Mouse (Mus musculus): ENCODE results near the gene Tdg. TPM values are rescaled to one million over a fixed set of nuclear protein-coding genes. Genes with fewer than 3 reads are reported as not detected.
A peak's percentile ranks its signal among the peaks of the same experiment; 100 is the strongest.

Gene Tdg
- polyA plus RNA-seq, 1 experiment = 137 TPM

DNA sequence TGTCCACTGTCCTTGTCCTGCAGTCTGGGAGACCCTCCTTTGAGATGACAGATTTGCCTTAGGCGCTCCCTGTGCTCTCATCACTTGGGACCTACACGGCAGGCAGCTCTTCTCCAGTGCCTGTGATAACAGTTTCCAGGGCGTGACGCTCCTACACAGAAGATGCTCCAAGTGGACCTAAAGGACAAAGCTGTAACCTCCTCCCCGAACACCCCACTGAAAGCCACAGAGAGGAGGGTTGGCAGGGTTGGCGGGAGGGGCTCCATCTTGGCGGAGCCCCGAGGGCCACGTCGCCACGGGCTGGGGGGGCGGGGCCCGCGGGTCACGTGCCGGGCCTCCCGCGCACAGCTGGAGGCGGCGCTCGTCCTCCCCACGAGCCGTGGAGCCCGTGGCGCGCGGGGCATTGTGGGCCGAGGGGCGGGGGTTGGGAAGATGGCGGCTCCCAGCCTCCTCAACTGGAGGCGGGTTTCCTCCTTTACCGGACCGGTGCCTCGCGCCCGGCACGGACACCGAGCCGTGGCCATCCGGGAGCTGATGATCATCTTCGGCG lies 69.2 kb downstream of the Tdg start:
- TF ChIP-seq POLR2A (IDR thresholded peaks at IDR 0.05; ENCODE audit: borderline replicate concordance, extremely low read depth, insufficient read depth, insufficient read length, poor library complexity, severe bottlenecking) = peak; percentile 83
- TF ChIP-seq CTCF (IDR thresholded peaks at IDR 0.05; ENCODE audit: borderline replicate concordance, extremely low read depth, insufficient read depth, insufficient read length) = 0 out of 2 replicates have a peak, but pooled peaks have one; percentile 11
- peak; percentile 94 for DNase-seq (ENCODE audit: low read depth)

DNA sequence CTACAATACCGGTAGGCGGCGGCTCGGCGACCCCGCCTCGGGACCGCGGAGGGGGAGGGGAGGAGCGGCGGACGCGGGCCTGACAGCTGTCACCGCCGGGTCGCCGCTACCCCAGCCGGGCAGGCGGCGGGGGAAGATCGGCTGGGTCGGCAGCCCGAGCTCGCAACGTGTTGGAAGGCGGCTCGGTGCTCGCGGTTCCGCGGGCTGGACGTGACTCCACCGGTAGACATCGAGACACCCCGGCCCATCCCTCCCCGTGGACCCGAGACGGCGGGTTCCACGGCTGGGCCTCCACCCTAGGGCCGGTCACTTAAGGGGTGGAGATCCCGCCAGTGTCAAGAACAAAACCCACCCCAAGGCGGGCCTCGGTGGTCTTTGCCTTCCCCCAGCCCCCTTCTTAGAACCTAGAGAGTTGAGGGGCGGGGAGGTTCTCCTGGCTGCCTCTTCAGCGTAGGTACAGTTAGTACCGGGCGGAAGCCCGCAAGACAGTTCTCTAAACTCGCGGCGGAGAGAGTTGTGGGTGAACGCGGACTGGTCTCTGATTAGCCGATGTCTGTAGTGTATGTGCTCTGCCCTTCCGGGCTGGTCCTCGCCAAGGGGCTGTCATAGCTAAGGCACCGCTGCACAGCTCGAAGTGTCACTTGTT lies 69.8 kb downstream of the Tdg start:
- TF ChIP-seq CTCF (IDR thresholded peaks at IDR 0.05; ENCODE audit: borderline replicate concordance, extremely low read depth, insufficient read depth, insufficient read length) = no peak
- TF ChIP-seq POLR2A (IDR thresholded peaks at IDR 0.05; ENCODE audit: borderline replicate concordance, extremely low read depth, insufficient read depth, insufficient read length, poor library complexity, severe bottlenecking) = no peak
- peak; percentile 44 for DNase-seq (ENCODE audit: low read depth)

Other genes starting within 250 kb of the Tdg start
- gene Gm1553, start 137.2 kb upstream of the Tdg start, polyA plus RNA-seq (2012; rRNA removed) = not detected in 2 replicates
- gene 1190007I07Rik, start 6.6 kb upstream of the Tdg start, polyA plus RNA-seq (2012; rRNA removed) = 33.1 and 52.4 TPM in 2 replicates
- 1.8 TPM in 2 replicates for gene Glt8d2, start 60.8 kb downstream of the Tdg start, polyA plus RNA-seq (2012; rRNA removed)
- gene Hcfc2, start 66.3 kb downstream of the Tdg start, polyA plus RNA-seq (2012; rRNA removed) = 28.5 and 31.8 TPM in 2 replicates
- gene Nfyb, start 134.3 kb downstream of the Tdg start, polyA plus RNA-seq (2012; rRNA removed) = 55.7 and 64.5 TPM in 2 replicates
- gene Txnrd1, start 204.1 kb downstream of the Tdg start, polyA plus RNA-seq (2012; rRNA removed) = 105 and 115 TPM in 2 replicates
- 0.57 and 1.2 TPM in 2 replicates for gene Eid3, start 236.8 kb downstream of the Tdg start, polyA plus RNA-seq (2012; rRNA removed)